Mouse (Mus musculus): Measurements from ENCODE around the gene Btbd9.

DNA sequence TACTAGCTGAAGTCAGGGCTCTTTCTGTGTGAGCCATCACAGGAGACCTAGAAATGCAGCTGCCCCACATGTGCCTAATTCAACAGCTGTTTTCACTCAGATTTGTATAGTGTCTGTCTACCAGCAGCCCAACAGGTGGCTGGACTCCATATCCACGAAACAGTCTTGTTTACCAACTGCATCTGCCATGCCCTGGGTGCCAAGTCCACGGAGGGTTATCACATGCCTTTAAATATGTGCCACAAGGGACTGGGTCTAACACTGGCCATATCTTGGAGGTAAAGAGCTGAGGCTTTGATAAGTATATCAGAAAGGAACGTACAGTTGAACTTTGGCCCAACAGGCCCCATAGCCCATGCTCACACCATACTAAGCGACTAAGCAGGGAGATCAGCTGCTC lies 159.2 kb downstream of the Btbd9 start:
- no peak for TF ChIP-seq CTCF (IDR thresholded peaks at IDR 0.05; ENCODE audit: extremely low read depth, insufficient read depth, low read length)
- TF ChIP-seq POLR2A (IDR thresholded peaks at IDR 0.05; ENCODE audit: extremely low read depth, insufficient read depth, low read length) = no peak
